ENCODE assay signal across 11 mouse cellular contexts in the genomic region with DNA sequence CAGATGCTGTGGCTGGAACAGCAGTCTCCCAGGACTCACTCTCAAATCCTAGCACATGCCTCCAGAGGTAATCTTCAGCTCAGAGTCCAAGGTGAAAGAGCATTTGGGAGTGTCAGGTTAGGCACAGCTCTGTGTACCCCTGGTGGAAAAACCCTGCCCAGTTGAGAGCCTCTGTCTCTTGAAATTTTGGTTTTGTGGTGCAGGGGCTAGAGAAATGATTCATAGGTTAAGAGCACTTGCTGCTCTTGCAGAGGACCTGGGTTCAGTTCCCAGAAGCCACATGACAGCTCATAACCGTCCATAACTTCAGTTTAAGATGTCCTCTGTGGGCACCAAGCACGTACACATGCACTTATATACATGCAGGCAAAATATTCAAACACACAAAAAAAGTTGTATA. TPM values are rescaled to one million over a fixed set of nuclear protein-coding genes. Genes with fewer than 3 reads are reported as not detected.
DNase-seq lines count a peak whose midpoint lies in the region; ATAC-seq and TF ChIP-seq lines count a peak whose summit lies in the region.
"Had no signal": no experiment of that assay in that cellular context is flagged by ENCODE, and none has a peak within 500 bp of the region (broad histone marks: within the 10 kb centered on the region; RNA-seq: fewer than 3 reads in every experiment).

No protein-coding gene starts in this region.

- in situ Hi-C loops in CH12.LX (cut with MboI; ENCODE audit: low pct_ligation_motif_present, low pct_unique_long_range_greater_than_20kb, low sequenced_read_pairs), result no loop called here

- H3K4me2 ChIP-seq in heart, embryonic 11.5 days, result no peak overlapping the region
- no peak overlapping the region for H3K4me2 ChIP-seq in kidney, embryonic 16.5 days (replicated peaks; ENCODE audit: low read depth, low read length)
- H3K4me2 ChIP-seq in CH12.LX (ENCODE audit: insufficient read depth, low read depth, poor library complexity, severe bottlenecking), result no peak overlapping the region
- no peak overlapping the region for H3K4me2 ChIP-seq in limb, embryonic 14.5 days (replicated peaks; ENCODE audit: low read depth, low read length, severe bottlenecking)
- H3K4me2 ChIP-seq: forebrain, embryonic 12.5 days had no signal

- peaks cover 3% of the 10 kb centered on the region; the same call in 1 of the 2 replicates for H3K36me3 ChIP-seq in heart, embryonic 11.5 days (ENCODE audit: control insufficient read depth, insufficient read depth, low read length)
- peaks cover 22% of the 10 kb centered on the region for H3K36me3 ChIP-seq in kidney, embryonic 16.5 days (ENCODE audit: insufficient read depth, low read length)
- peaks cover under 1% of the 10 kb centered on the region; the same call in 1 of the 2 replicates for H3K36me3 ChIP-seq in kidney, adult 2 months (ENCODE audit: control insufficient read depth, insufficient read depth, low read length)
- peaks cover 62 to 94% of the 10 kb centered on the region in 2 experiments for H3K36me3 ChIP-seq in CH12.LX (replicated peaks in 1 of 2; ENCODE audit: control insufficient read depth in 1 of 2, insufficient read depth in 1 of 2, low read length in 1 of 2)
- peaks cover 49% of the 10 kb centered on the region for H3K36me3 ChIP-seq in limb, embryonic 14.5 days (ENCODE audit: control insufficient read depth, insufficient read depth, low read length)

- no peak for TF ChIP-seq CTCF in kidney, adult 2 months (conservative IDR thresholded peaks at IDR 0.05; ENCODE audit: insufficient read depth, insufficient read length, low read depth, low read length)
- TF ChIP-seq CTCF in CH12.LX (conservative IDR thresholded peaks at IDR 0.05 in 1 of 2, IDR thresholded peaks at IDR 0.05 in 1 of 2; ENCODE audit: low read depth in 2 of 2, low read length in 2 of 2), result 0 out of 4 replicates have a peak, but pooled peaks of 1 of the 2 experiments have one; percentile 1

- H3K27me3 ChIP-seq in heart, embryonic 11.5 days (ENCODE audit: control insufficient read depth, insufficient read depth, low read length), result no peaks in the 10 kb centered on the region
- no peaks in the 10 kb centered on the region for H3K27me3 ChIP-seq in kidney, embryonic 16.5 days (ENCODE audit: insufficient read depth, low read length)
- H3K27me3 ChIP-seq in kidney, adult 2 months (replicated peaks; ENCODE audit: control insufficient read depth, insufficient read depth, low read length), result no peaks in the 10 kb centered on the region
- H3K27me3 ChIP-seq in CH12.LX (replicated peaks), result no peaks in the 10 kb centered on the region
- no peaks in the 10 kb centered on the region for H3K27me3 ChIP-seq in limb, embryonic 14.5 days (ENCODE audit: control insufficient read depth, insufficient read depth, low read length)
- H3K27me3 ChIP-seq: forebrain, embryonic 12.5 days had no signal

- TF ChIP-seq RAD21 in CH12.LX (IDR thresholded peaks at IDR 0.05; ENCODE audit: low read depth, low read length), result no peak

- 79% methylated on average over 2 of the region's 2 CpGs for WGBS in heart, embryonic 11.5 days (ENCODE audit: insufficient replicate concordance)
- WGBS in kidney, embryonic 16.5 days, result 85% methylated on average over 2 of the region's 2 CpGs
- WGBS in kidney, adult 2 months, result 84% methylated on average over 2 of the region's 2 CpGs
- 74% methylated on average over 2 of the region's 2 CpGs for WGBS in limb, embryonic 14.5 days

- H3K9ac ChIP-seq in heart, embryonic 11.5 days (ENCODE audit: low read depth, low read length), result no peak overlapping the region
- H3K9ac ChIP-seq in kidney, embryonic 16.5 days (replicated peaks; ENCODE audit: low read length), result no peak overlapping the region
- no peak overlapping the region for H3K9ac ChIP-seq in CH12.LX (ENCODE audit: insufficient read depth, low read depth)
- no peak overlapping the region for H3K9ac ChIP-seq in limb, embryonic 14.5 days (ENCODE audit: low read depth, low read length, severe bottlenecking)
- H3K9ac ChIP-seq: forebrain, embryonic 12.5 days had no signal

- no peaks in the 10 kb centered on the region; the same call in 1 of the 2 replicates for H3K79me2 ChIP-seq in CH12.LX (replicated peaks; ENCODE audit: control insufficient read depth, extremely low read depth, insufficient read depth, poor library complexity, severe bottlenecking)

- peak; percentile 79 for DNase-seq in heart, adult 11 months
- DNase-seq in kidney, adult 2 months, result no peak
- peak; percentile 54 for DNase-seq in CH12.LX (ENCODE audit: extremely low read depth)
- DNase-seq in limb, embryonic 14.5 days (ENCODE audit: low spot score), result no peak
- DNase-seq in adrenal gland, postnatal 10 days, result no peak

- no peak; the same call in none of the 2 replicates for TF ChIP-seq EP300 in CH12.LX (IDR thresholded peaks at IDR 0.05; ENCODE audit: low read length)

- no peak for ATAC-seq in heart, embryonic 11.5 days (replicated peaks; ENCODE audit: insufficient number of reproducible peaks, low FRiP score, low TSS enrichment)
- ATAC-seq in kidney, embryonic 16.5 days (ENCODE audit: low FRiP score, low TSS enrichment), result no peak
- ATAC-seq in limb, embryonic 14.5 days (ENCODE audit: low FRiP score, low read depth), result no peak
- ATAC-seq: forebrain, embryonic 16.5 days; hindbrain, embryonic 16.5 days had no signal

- dilution Hi-C loops in CH12.LX (cut with MboI; ENCODE audit: extremely low pct_ligation_motif_present, extremely low pct_unique_long_range_greater_than_20kb, low sequenced_read_pairs), result no loop called here

- H3K4me3 ChIP-seq in heart, embryonic 11.5 days (ENCODE audit: low read depth, low read length), result no peak overlapping the region
- H3K4me3 ChIP-seq in kidney, embryonic 16.5 days (ENCODE audit: low read length), result no peak overlapping the region
- no peak overlapping the region for H3K4me3 ChIP-seq in kidney, adult 2 months (ENCODE audit: insufficient read depth, low read depth, low read length)
- no peak overlapping the region for H3K4me3 ChIP-seq in CH12.LX (replicated peaks in 1 of 3; ENCODE audit: low read depth in 2 of 3, low read length in 2 of 3, poor library complexity in 1 of 3)
- no peak overlapping the region for H3K4me3 ChIP-seq in limb, embryonic 14.5 days (replicated peaks; ENCODE audit: low read length)
- H3K4me3 ChIP-seq: forebrain, embryonic 12.5 days; hindbrain, embryonic 10.5 days had no signal

- H3K27ac ChIP-seq in heart, embryonic 11.5 days (ENCODE audit: low read depth, low read length), result no peak overlapping the region
- 0 out of 2 replicates have a peak overlapping the region, but pooled peaks have one; percentile 10 for H3K27ac ChIP-seq in kidney, embryonic 16.5 days (ENCODE audit: low read length)
- no peak overlapping the region for H3K27ac ChIP-seq in kidney, adult 2 months (ENCODE audit: insufficient read depth, low read depth, low read length)
- H3K27ac ChIP-seq in CH12.LX (ENCODE audit: insufficient read depth, low read depth), result peak overlapping the region; percentile 5; the same call in 1 of the 2 replicates
- peak overlapping the region; percentile 19; the same call in 1 of the 2 replicates for H3K27ac ChIP-seq in limb, embryonic 14.5 days (replicated peaks; ENCODE audit: low read depth, low read length)
- H3K27ac ChIP-seq: forebrain, embryonic 12.5 days; hindbrain, embryonic 10.5 days had no signal

- no peaks in the 10 kb centered on the region for H3K4me1 ChIP-seq in heart, embryonic 11.5 days (ENCODE audit: control insufficient read depth, insufficient read depth, low read length)
- no peaks in the 10 kb centered on the region for H3K4me1 ChIP-seq in kidney, embryonic 16.5 days (ENCODE audit: insufficient read depth, low read length)
- peaks cover 3% of the 10 kb centered on the region; the same call in 1 of the 2 replicates for H3K4me1 ChIP-seq in kidney, adult 2 months (ENCODE audit: control insufficient read depth, insufficient read depth, low read length)
- peaks cover 10 to 62% of the 10 kb centered on the region in 2 experiments for H3K4me1 ChIP-seq in CH12.LX (ENCODE audit: control insufficient read depth in 1 of 2, insufficient read depth in 2 of 2)
- peaks cover 7% of the 10 kb centered on the region for H3K4me1 ChIP-seq in limb, embryonic 14.5 days (ENCODE audit: control insufficient read depth, insufficient read depth, low read length)
- H3K4me1 ChIP-seq: forebrain, embryonic 12.5 days; hindbrain, embryonic 10.5 days had no signal

- no peaks in the 10 kb centered on the region for H3K9me3 ChIP-seq in heart, embryonic 11.5 days (replicated peaks; ENCODE audit: control insufficient read depth, low read length)
- H3K9me3 ChIP-seq in kidney, embryonic 16.5 days (ENCODE audit: low read length), result no peaks in the 10 kb centered on the region
- H3K9me3 ChIP-seq in CH12.LX (replicated peaks; ENCODE audit: low read length), result no peaks in the 10 kb centered on the region
- H3K9me3 ChIP-seq in limb, embryonic 14.5 days (ENCODE audit: control insufficient read depth, low read length), result no peaks in the 10 kb centered on the region
- H3K9me3 ChIP-seq: forebrain, embryonic 12.5 days; hindbrain, embryonic 10.5 days had no signal

- no peak for TF ChIP-seq POLR2A in kidney, adult 2 months (IDR thresholded peaks at IDR 0.05; ENCODE audit: low read depth, low read length)
- TF ChIP-seq POLR2A in CH12.LX (IDR thresholded peaks at IDR 0.05; ENCODE audit: low read depth, low read length), result no peak
- TF ChIP-seq POLR2A in limb, embryonic 14.5 days (IDR thresholded peaks at IDR 0.05; ENCODE audit: borderline replicate concordance, extremely low read depth, insufficient read depth, insufficient read length), result no peak

RNA-seq across cellular contexts. Expression of a gene that starts 14.2 kb away (rescaled TPM):
- polyA plus RNA-seq in heart, embryonic 11.5 days (2014; fragmentation: Nextera tagmentation; extraction: Ambion mirVana), result 13.7 and 18.9 TPM in 2 replicates
- polyA plus RNA-seq in kidney, embryonic 16.5 days (2015; fragmentation: Nextera tagmentation; extraction: Ambion mirVana), result 23.7 TPM in 2 replicates
- polyA plus RNA-seq in kidney, adult 2 months (2012; rRNA removed), result 12.3 and 19.4 TPM in 2 replicates
- total RNA-seq in CH12.LX (2012; rRNA removed) (28.6 and 43.8 TPM in 2 replicates), CH12.LX (2014; rRNA removed) (15.4 and 19.3 TPM in 2 replicates)
- polyA plus RNA-seq in CH12.LX (2012; ENCODE audit: insufficient read length, low read depth), result 12.7 and 14.9 TPM in 2 replicates
- polyA plus RNA-seq in limb, embryonic 14.5 days (2012; rRNA removed), result 31.1 and 35.2 TPM in 2 replicates
- polyA plus RNA-seq in limb, embryonic 14.5 days (2014; fragmentation: Nextera tagmentation; extraction: Ambion mirVana), result 14.5 and 17.0 TPM in 2 replicates
- total RNA-seq in adrenal gland, postnatal 10 days (2021), result 10 to 100 TPM; 14.6 to 18.5 TPM

RNA-seq across cellular contexts. Expression of a gene that starts 29.1 kb away (rescaled TPM):
- 44.4 and 48.9 TPM in 2 replicates for polyA plus RNA-seq in heart, embryonic 11.5 days (2014; fragmentation: Nextera tagmentation; extraction: Ambion mirVana)
- polyA plus RNA-seq in kidney, embryonic 16.5 days (2015; fragmentation: Nextera tagmentation; extraction: Ambion mirVana), result 57.7 and 66.8 TPM in 2 replicates
- 467 and 503 TPM in 2 replicates for polyA plus RNA-seq in kidney, adult 2 months (2012; rRNA removed)
- total RNA-seq in CH12.LX (2012; rRNA removed) (7.8 and 12.7 TPM in 2 replicates), CH12.LX (2014; rRNA removed) (1.4 and 2.4 TPM in 2 replicates)
- polyA plus RNA-seq in CH12.LX (2012; ENCODE audit: insufficient read length, low read depth), result 6.7 and 7.9 TPM in 2 replicates
- polyA plus RNA-seq in limb, embryonic 14.5 days (2012; rRNA removed), result 26.3 and 28.1 TPM in 2 replicates
- 30.7 and 32.1 TPM in 2 replicates for polyA plus RNA-seq in limb, embryonic 14.5 days (2014; fragmentation: Nextera tagmentation; extraction: Ambion mirVana)
- 100 to 1,000 TPM in 1 of 2 experiments, 10 to 100 TPM in 1; 53.2 to 109 TPM for total RNA-seq in adrenal gland, postnatal 10 days (2021)

Comparison
In these comparisons a context has a peak if more than half of its experiments do, and no peak if none do; other contexts are left out.
1. H3K27ac ChIP-seq: peak in kidney, embryonic 16.5 days (single experiment), CH12.LX (single experiment) and limb, embryonic 14.5 days (single experiment); none in heart, embryonic 11.5 days (single experiment) and kidney, adult 2 months (single experiment).
2. DNase-seq: peak in heart, adult 11 months (single experiment) and CH12.LX (single experiment); none in kidney, adult 2 months (single experiment), limb, embryonic 14.5 days (single experiment) and adrenal gland, postnatal 10 days (single experiment).